Mouse (Mus musculus): Measurements from ENCODE around the gene Gse1.

DNA sequence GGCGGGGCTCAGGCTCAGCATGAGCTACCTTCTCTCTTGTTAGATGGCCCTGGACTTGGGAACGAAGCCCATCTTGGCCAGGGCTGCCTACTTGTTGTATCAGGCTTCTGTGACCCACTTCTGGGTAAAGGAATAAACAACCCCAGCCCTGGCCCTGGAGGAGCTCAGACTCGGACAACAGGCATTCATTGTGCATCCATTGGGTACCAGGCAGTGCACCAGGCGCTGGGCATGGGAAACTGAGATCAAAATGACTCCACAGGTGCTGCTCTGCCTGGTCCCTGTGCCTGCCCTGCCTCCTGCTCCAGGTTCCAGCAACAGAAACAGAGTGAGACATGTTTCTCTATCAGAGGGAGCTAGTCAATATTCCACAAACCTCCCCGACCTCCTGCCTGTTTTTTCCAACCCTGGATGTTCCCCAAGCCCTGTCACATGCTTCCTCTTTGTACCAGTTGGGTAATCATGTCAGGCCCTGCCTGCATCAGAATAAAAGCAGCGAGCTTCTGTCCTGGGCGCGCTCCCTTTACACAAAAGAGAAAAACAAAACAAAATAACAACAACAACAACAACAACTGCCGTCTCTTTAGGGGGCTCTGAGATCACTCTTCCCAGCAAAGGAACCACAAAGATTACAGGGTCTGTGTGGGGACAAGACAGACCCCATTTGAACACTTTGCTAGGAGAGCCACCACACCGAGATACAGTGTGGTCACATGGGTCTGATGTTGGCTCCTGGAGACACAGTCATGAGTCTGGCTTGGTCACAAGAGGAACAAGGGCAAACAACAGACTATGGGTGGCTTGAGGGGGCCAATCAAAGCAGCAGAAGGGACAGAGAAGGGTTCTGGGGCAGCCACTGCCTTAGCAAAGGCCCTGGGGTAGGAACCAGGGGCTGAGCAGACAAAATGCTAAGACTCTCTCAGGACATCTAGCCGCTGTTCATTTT, 391.3 kb downstream of the Gse1 start:
- TF ChIP-seq CTCF (IDR thresholded peaks at IDR 0.05; ENCODE audit: borderline replicate concordance, insufficient read depth, low read depth, low read length) = no peak
- no peak for TF ChIP-seq POLR2A (IDR thresholded peaks at IDR 0.05; ENCODE audit: borderline replicate concordance, insufficient read depth, low read length)

All from cerebellum, adult 2 months (tissue).